Mouse (Mus musculus) liver, embryonic 14.5 days (tissue): ENCODE measurements at regions not wholly inside any gene's neighbourhood (a gene's known extent, or its start where the extent isn't known, plus 50 kb on each side); places are given as distances from the start of the nearest gene placed in this dataset.

Experiments used
- ATAC-seq: fragments of 200-750 bp; cut with Nextera tagmentation; 2 replicates; pipeline ENCODE4 v1.8.0; 2017; ENCODE audit warnings: moderate number of reproducible peaks, mild to moderate bottlenecking, moderate library complexity; ENCODE audit not compliant: insufficient read depth
- DNase-seq, 3 experiments: peaks; one replicate each; pipeline ENCODE4 v3.0.0-alpha.2; 2012 to 2013; ENCODE audit warnings: low read depth in 3 of 3, low spot score in 3 of 3
- H3K27ac ChIP-seq: fragments of 300-500 bp; sonication (generic); 2 replicates; pipeline ENCODE4 v1.5.1; 2014; ENCODE audit warnings: moderate library complexity, mild to moderate bottlenecking, control low read depth, inconsistent platforms
- H3K27me3 ChIP-seq: fragments of 300-500 bp; sonication (generic); 2 replicates; pipeline ENCODE4 v1.6.1; 2014; ENCODE audit warnings: mild to moderate bottlenecking, low read length, moderate library complexity; ENCODE audit not compliant: control insufficient read depth, insufficient read depth
- H3K36me3 ChIP-seq: fragments of 300-500 bp; sonication (generic); replicated peaks from 2 replicates; pipeline ENCODE4 v1.6.1; 2014; ENCODE audit warnings: low read depth; ENCODE audit not compliant: control insufficient read depth, insufficient read depth
- H3K4me1 ChIP-seq, 2 experiments: fragments of 200-500 bp in 1 of 2; fragments of 300-500 bp in 1 of 2; sonication (generic) in 1 of 2; replicated peaks; 2 replicates each; pipeline ENCODE4 v1.6.1; 2012 to 2014; ENCODE audit warnings: antibody characterized with exemption in 1 of 2, inconsistent platforms in 1 of 2, low read length in 1 of 2; ENCODE audit not compliant: control insufficient read depth in 2 of 2, insufficient read depth in 2 of 2
- H3K4me2 ChIP-seq: fragments of 300-500 bp; sonication (generic); 2 replicates; pipeline ENCODE4 v1.6.1; 2014; ENCODE audit warnings: low read depth, mild to moderate bottlenecking, control low read depth, moderate library complexity
- H3K4me3 ChIP-seq, 2 experiments: fragments of 200-500 bp in 1 of 2; fragments of 300-500 bp in 1 of 2; sonication (generic) in 1 of 2; 2 replicates each; pipeline ENCODE4 v1.5.1; 2012 to 2014; ENCODE audit warnings: low read depth in 2 of 2, low read length in 2 of 2, mild to moderate bottlenecking in 2 of 2, control low read depth in 1 of 2, inconsistent platforms in 1 of 2, moderate library complexity in 1 of 2; ENCODE audit not compliant: insufficient read depth in 1 of 2
- H3K9ac ChIP-seq: fragments of 300-500 bp; sonication (generic); replicated peaks from 2 replicates; pipeline ENCODE4 v1.6.1; 2014; ENCODE audit warnings: mild to moderate bottlenecking, control low read depth, moderate library complexity
- H3K9me3 ChIP-seq: fragments of 300-500 bp; sonication (generic); 2 replicates; pipeline ENCODE4 v1.6.1; 2016; ENCODE audit warnings: low read length, mixed read lengths; ENCODE audit not compliant: control insufficient read depth
- CTCF ChIP-seq: IDR thresholded peaks from 2 replicates; pipeline ENCODE4 v1.5.1; 2016; ENCODE audit warnings: antibody characterized with exemption, low read depth, control low read depth
- EP300 ChIP-seq: IDR thresholded peaks from 2 replicates; pipeline ENCODE4 v1.6.1; 2016; ENCODE audit warnings: antibody characterized with exemption, low read depth
- WGBS: fragments of 180-500 bp; shearing (Covaris S2); extraction: QIAGEN DNeasy Blood & Tissue Kit; methylation state at CpG from one replicate; pipeline ENCODE4 v1.1.7; 2014; ENCODE audit not compliant: insufficient replicate concordance; 5-methylcytosine and 5-hydroxymethylcytosine counted together

DNA sequence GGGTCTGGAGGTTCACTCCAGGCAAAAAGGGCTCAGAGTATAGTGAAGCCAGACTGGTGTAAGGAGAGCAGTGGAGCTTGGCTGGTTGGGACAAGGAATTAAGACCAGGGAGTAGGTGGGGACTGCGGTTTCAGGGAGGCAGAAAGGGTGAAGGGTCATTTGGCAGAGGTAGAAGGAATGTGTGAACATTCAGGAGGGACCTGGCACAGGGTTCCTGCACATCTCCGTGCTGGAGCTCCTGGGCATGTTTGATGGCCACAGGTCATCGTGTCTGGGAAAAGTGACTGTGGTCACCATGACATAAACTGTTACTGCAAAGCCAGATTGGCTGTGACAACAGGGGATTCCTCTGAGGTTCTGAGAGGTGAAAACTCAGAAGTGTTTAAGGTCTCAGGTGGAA lies 202.3 kb downstream of the Gadd45g start:
- Histone ChIP-seq H3K4me1 (0 out of 4 replicates have a peak, but pooled peaks cover 0 to 2% of the 10 kb centered on the region in 2 experiments), H3K36me3 (no peaks in the 10 kb centered on the region), H3K27ac (no peak overlapping the region), H3K4me3 (no peak overlapping the region), H3K9ac (no peak overlapping the region), H3K4me2 (no peak overlapping the region), H3K27me3 (no peaks in the 10 kb centered on the region), H3K9me3 (no peaks in the 10 kb centered on the region)
- TF ChIP-seq EP300 (no peak), CTCF (no peak)
- 61% methylated on average over 3 of the region's 3 CpGs for WGBS
- DNase-seq (no peak), ATAC-seq (no peak)

- no peaks in the 10 kb centered on the region for H3K36me3 ChIP-seq
- no peak overlapping the region for H3K4me2 ChIP-seq
- no peak overlapping the region for H3K9ac ChIP-seq
- H3K9me3 ChIP-seq: no peaks in the 10 kb centered on the region
- DNase-seq: no peak
- H3K4me1 ChIP-seq: 0 out of 4 replicates have a peak, but pooled peaks cover 0 to 2% of the 10 kb centered on the region in 2 experiments
- no peaks in the 10 kb centered on the region for H3K27me3 ChIP-seq
- H3K27ac ChIP-seq: no peak overlapping the region
- 87% methylated on average over 2 of the region's 2 CpGs for WGBS
- no peak overlapping the region for H3K4me3 ChIP-seq
- no peak for ATAC-seq
- TF ChIP-seq EP300 (no peak), CTCF (no peak)
These were observed 202.8 kb downstream of the Gadd45g start for GRCm38 (mm10) chr13:52049249-52049648.

DNA sequence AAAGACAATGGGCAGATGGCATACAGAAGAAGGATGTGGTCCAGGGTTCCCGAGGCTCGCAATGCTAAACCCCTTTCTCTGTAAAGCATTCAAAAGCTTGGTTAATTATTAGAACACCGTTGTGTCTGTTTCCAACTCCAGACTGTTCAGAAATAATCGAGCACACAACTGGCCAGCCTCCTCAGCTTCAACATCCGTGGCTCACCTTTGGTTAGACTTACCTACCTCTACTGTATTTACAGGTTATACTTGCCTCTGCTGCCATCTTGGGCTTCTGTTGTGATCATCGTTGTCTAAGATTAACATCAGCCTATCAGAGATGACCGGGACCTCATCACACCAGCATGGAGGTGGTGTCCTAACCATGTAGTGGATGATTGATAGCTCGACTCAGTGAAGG lies 209.3 kb downstream of the Gadd45g start:
- DNase-seq: no peak
- no peak overlapping the region for H3K9ac ChIP-seq
- ATAC-seq: no peak
- no peak overlapping the region for H3K4me3 ChIP-seq
- H3K36me3 ChIP-seq: no peaks in the 10 kb centered on the region
- WGBS: 66% methylated on average over 8 of the region's 8 CpGs
- TF ChIP-seq CTCF (no peak), EP300 (no peak)
- no peak overlapping the region for H3K27ac ChIP-seq
- no peaks in the 10 kb centered on the region for H3K27me3 ChIP-seq
- no peaks in the 10 kb centered on the region for H3K9me3 ChIP-seq
- H3K4me2 ChIP-seq: no peak overlapping the region
- no peaks in the 10 kb centered on the region; a peak in 1 of 4 replicates for H3K4me1 ChIP-seq

DNA sequence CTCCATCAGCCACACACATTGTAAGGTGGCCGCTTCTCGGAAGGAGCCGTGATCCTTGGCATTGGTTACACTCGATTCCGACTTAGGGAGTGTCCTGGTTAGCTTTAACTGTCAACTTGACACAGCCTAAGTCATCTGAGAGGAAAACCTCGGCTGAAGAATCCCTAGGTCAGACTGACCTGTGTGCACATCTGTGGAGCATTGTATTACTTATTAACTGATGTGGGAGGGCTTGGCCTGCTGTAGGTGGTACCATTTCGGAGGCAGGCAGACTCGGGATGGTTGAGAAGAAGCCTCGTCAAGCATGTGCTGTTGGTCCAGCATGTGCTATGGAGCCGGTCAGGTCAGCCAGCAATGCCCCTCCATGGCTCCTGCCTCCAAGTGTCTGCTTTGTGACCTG lies 211.0 kb downstream of the Gadd45g start:
- H3K36me3 ChIP-seq: no peaks in the 10 kb centered on the region
- H3K9me3 ChIP-seq: no peaks in the 10 kb centered on the region
- peaks cover 0 to 7% of the 10 kb centered on the region in 2 experiments; a peak in 3 of 4 replicates for H3K4me1 ChIP-seq
- H3K4me3 ChIP-seq: no peak overlapping the region
- H3K27me3 ChIP-seq: no peaks in the 10 kb centered on the region
- no peak for ATAC-seq
- WGBS: 68% methylated on average over 10 of the region's 10 CpGs
- TF ChIP-seq EP300 (no peak), CTCF (no peak)
- DNase-seq: no peak
- H3K9ac ChIP-seq: no peak overlapping the region
- no peak overlapping the region for H3K4me2 ChIP-seq
- no peak overlapping the region for H3K27ac ChIP-seq

DNA sequence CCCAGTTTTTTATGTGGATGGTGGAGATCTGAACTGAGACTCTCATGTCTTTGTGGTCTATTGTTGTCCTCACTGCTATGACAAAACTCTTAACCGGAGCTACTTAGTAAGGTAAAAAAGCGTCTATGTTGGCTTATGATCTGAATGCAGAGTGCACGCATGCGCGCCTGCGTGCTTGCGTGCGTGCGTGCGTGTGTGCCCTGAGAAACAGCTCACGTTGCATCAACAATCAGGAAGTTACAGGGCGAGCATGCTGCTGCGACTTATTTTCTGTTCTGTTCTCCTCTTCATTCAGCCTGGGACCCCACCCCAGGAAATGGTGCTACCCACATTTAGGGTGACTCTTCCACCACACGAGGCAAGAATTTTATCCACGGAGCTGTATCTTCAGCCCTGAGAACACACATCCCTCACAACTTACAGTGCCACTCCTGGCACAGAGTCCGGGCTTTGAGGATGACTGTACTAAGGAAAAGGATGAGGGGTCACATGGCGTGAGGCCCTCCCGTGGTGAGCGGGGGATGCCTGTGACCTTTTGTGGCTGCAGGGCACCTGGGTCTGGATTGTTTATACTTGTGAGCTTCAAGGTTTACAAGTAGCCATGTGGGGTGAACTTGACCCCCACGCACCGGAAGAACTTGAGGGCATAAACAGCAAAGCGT lies 213.4 kb downstream of the Gadd45g start:
- Histone ChIP-seq H3K27me3 (no peaks in the 10 kb centered on the region), H3K4me1 (peaks cover 0 to 10% of the 10 kb centered on the region in 2 experiments; a peak in 3 of 4 replicates), H3K4me2 (no peak overlapping the region), H3K9me3 (no peaks in the 10 kb centered on the region), H3K36me3 (no peaks in the 10 kb centered on the region), H3K4me3 (no peak overlapping the region), H3K9ac (no peak overlapping the region), H3K27ac (no peak overlapping the region)
- ATAC-seq: no peak
- TF ChIP-seq EP300 (no peak), CTCF (no peak)
- DNase-seq: no peak
- WGBS: 67% methylated on average over 22 of the region's 22 CpGs
